Mouse (Mus musculus) CH12.LX (cell line): ENCODE measurements at regions not wholly inside any gene's neighbourhood (a gene's known extent, or its start where the extent isn't known, plus 50 kb on each side); places are given as distances from the start of the nearest gene placed in this dataset.

Source experiments
- DNase-seq: peaks from one replicate; pipeline ENCODE4 v3.0.0-alpha.2; 2013; ENCODE audit errors: extremely low read depth
- H3K27ac ChIP-seq: 2 replicates; pipeline ENCODE4 v1.5.1; 2012; ENCODE audit warnings: low read depth, mild to moderate bottlenecking, control low read depth, moderate library complexity; ENCODE audit not compliant: insufficient read depth
- H3K27me3 ChIP-seq: replicated peaks from 2 replicates; pipeline ENCODE3; 2012; ENCODE audit warnings: inconsistent platforms
- H3K36me3 ChIP-seq, 2 experiments: replicated peaks in 1 of 2; 2 replicates each; pipeline versions ENCODE3 to v1.6.1; 2012; ENCODE audit warnings: inconsistent platforms in 1 of 2, low read length in 1 of 2, mild to moderate bottlenecking in 1 of 2, mixed read lengths in 1 of 2, moderate library complexity in 1 of 2; ENCODE audit not compliant: control insufficient read depth in 1 of 2, insufficient read depth in 1 of 2
- H3K4me1 ChIP-seq, 2 experiments: 2 replicates each; pipeline ENCODE4 v1.6.1; 2012; ENCODE audit warnings: inconsistent platforms in 1 of 2, moderate library complexity in 1 of 2; ENCODE audit not compliant: insufficient read depth in 2 of 2, control insufficient read depth in 1 of 2
- H3K4me2 ChIP-seq: 2 replicates; pipeline ENCODE4 v1.6.1; 2012; ENCODE audit warnings: low read depth, mild to moderate bottlenecking, control low read depth; ENCODE audit not compliant: poor library complexity, insufficient read depth, severe bottlenecking
- H3K4me3 ChIP-seq, 3 experiments: fragments of 150-350 bp in 1 of 3; sonication (generic) in 1 of 3; replicated peaks in 1 of 3; 2 replicates each; pipeline versions ENCODE3 to v1.5.1; 2011 to 2012; ENCODE audit warnings: low read depth in 2 of 3, low read length in 2 of 3, mild to moderate bottlenecking in 2 of 3, moderate library complexity in 2 of 3, control low read depth in 1 of 3, improper control_type of control experiment in 1 of 3, inconsistent platforms in 1 of 3, mixed read lengths in 1 of 3; ENCODE audit not compliant: poor library complexity in 1 of 3
- H3K79me2 ChIP-seq: replicated peaks from 2 replicates; pipeline ENCODE4 v1.6.1; 2012; ENCODE audit warnings: mild to moderate bottlenecking, moderate library complexity; ENCODE audit not compliant: control insufficient read depth, poor library complexity, insufficient read depth, severe bottlenecking; ENCODE audit errors: extremely low read depth
- H3K9ac ChIP-seq: 2 replicates; pipeline ENCODE4 v1.6.1; 2012; ENCODE audit warnings: low read depth, mild to moderate bottlenecking, control low read depth, moderate library complexity; ENCODE audit not compliant: insufficient read depth
- H3K9me3 ChIP-seq: replicated peaks from 2 replicates; pipeline ENCODE3; 2012; ENCODE audit warnings: low read length, inconsistent platforms, mixed read lengths
- CHD1 ChIP-seq: IDR thresholded peaks from 2 replicates; pipeline ENCODE4 v1.6.1; 2012; ENCODE audit warnings: low read depth, low read length, improper control_type of control experiment, inconsistent platforms
- CTCF ChIP-seq, 2 experiments: IDR thresholded peaks in 1 of 2; conservative IDR thresholded peaks in 1 of 2; 2 replicates each; pipeline ENCODE4 v1.5.1; 2011 to 2012; ENCODE audit warnings: low read depth in 2 of 2, low read length in 2 of 2, improper control_type of control experiment in 1 of 2, inconsistent platforms in 1 of 2, mild to moderate bottlenecking in 1 of 2, moderate library complexity in 1 of 2
- EP300 ChIP-seq: IDR thresholded peaks from 2 replicates; pipeline ENCODE4 v1.6.1; 2011; ENCODE audit warnings: low read length, improper control_type of control experiment
- GABPA ChIP-seq: IDR thresholded peaks from 2 replicates; pipeline ENCODE4 v1.6.1; 2012; ENCODE audit warnings: low read depth, low read length, improper control_type of control experiment, inconsistent platforms; ENCODE audit not compliant: insufficient replicate concordance
- HCFC1 ChIP-seq: IDR thresholded peaks from 2 replicates; pipeline ENCODE4 v1.6.1; 2012; ENCODE audit warnings: low read depth, mild to moderate bottlenecking, inconsistent platforms, low read length, improper control_type of control experiment
- JUND ChIP-seq: conservative IDR thresholded peaks from 2 replicates; pipeline ENCODE4 v1.6.1; 2011; ENCODE audit warnings: low read depth, low read length, improper control_type of control experiment
- MAFK ChIP-seq: IDR thresholded peaks from 2 replicates; pipeline ENCODE4 v1.6.1; 2011; ENCODE audit warnings: low read length, improper control_type of control experiment; ENCODE audit not compliant: insufficient replicate concordance
- MAZ ChIP-seq: IDR thresholded peaks from 2 replicates; pipeline ENCODE4 v1.6.1; 2012; ENCODE audit warnings: low read depth, mild to moderate bottlenecking, inconsistent platforms, low read length, improper control_type of control experiment, moderate library complexity
- MEF2A ChIP-seq: IDR thresholded peaks from 2 replicates; pipeline ENCODE4 v1.6.1; 2014; ENCODE audit warnings: low read depth, mild to moderate bottlenecking, inconsistent platforms, low read length, improper control_type of control experiment, borderline replicate concordance
- MXI1 ChIP-seq: IDR thresholded peaks from 2 replicates; pipeline ENCODE4 v1.6.1; 2011; ENCODE audit warnings: mild to moderate bottlenecking, low read depth, low read length, improper control_type of control experiment
- NELFE ChIP-seq: IDR thresholded peaks from 2 replicates; pipeline ENCODE4 v1.6.1; 2011; ENCODE audit warnings: low read depth, low read length, improper control_type of control experiment
- PAX5 ChIP-seq: IDR thresholded peaks from 2 replicates; pipeline ENCODE4 v1.6.1; 2012; ENCODE audit warnings: low read length, inconsistent platforms, mixed read lengths
- RAD21 ChIP-seq: IDR thresholded peaks from 2 replicates; pipeline ENCODE4 v1.6.1; 2011; ENCODE audit warnings: low read depth, mild to moderate bottlenecking, low read length, improper control_type of control experiment, moderate library complexity
- TBP ChIP-seq: conservative IDR thresholded peaks from 2 replicates; pipeline ENCODE4 v1.6.1; 2011; ENCODE audit warnings: low read depth, low read length, improper control_type of control experiment
- TCF12 ChIP-seq: IDR thresholded peaks from 2 replicates; pipeline ENCODE4 v1.6.1; 2014; ENCODE audit warnings: low read depth, mild to moderate bottlenecking, inconsistent platforms, low read length, improper control_type of control experiment
- UBTF ChIP-seq: IDR thresholded peaks from 2 replicates; pipeline ENCODE4 v1.6.1; 2012; ENCODE audit warnings: low read depth, mild to moderate bottlenecking, inconsistent platforms, low read length, improper control_type of control experiment, moderate library complexity
- ZC3H11A ChIP-seq: IDR thresholded peaks from 2 replicates; pipeline ENCODE4 v1.6.1; 2012; ENCODE audit warnings: low read depth, mild to moderate bottlenecking, inconsistent platforms, low read length, improper control_type of control experiment
- dilution Hi-C: fragments of 300-500 bp; cut with MboI; formaldehyde crosslinking; loops from 2 replicates; pipeline ENCODE4 v1.14.3; 2020; ENCODE audit warnings: low sequenced_read_pairs; ENCODE audit not compliant: extremely low pct_unique_long_range_greater_than_20kb, extremely low pct_ligation_motif_present
- in situ Hi-C: fragments of 300-500 bp; cut with MboI; formaldehyde crosslinking; loops from 3 replicates; pipeline ENCODE4 v1.14.3; 2019; ENCODE audit warnings: low sequenced_read_pairs, low pct_ligation_motif_present, low pct_unique_long_range_greater_than_20kb, mixed read lengths

GRCm38 (mm10) chr3:131019163-131019956, 90.9 kb upstream of the Lef1 start (continued):
- TF ChIP-seq CTCF (conservative IDR thresholded peaks at IDR 0.05 in 1 of 2, IDR thresholded peaks at IDR 0.05 in 1 of 2; ENCODE audit: low read depth in 2 of 2, low read length in 2 of 2) (no peak), PAX5 (no peak), UBTF (no peak), MAZ (peak; percentile 87)

- dilution Hi-C loops (no loop called here), in situ Hi-C loops (no loop called here)
- Histone ChIP-seq H3K27me3 (no peaks in the 10 kb centered on the region), H3K79me2 (no peaks in the 10 kb centered on the region), H3K4me3 (no peak overlapping the region), H3K4me1 (peaks cover 14 to 43% of the 10 kb centered on the region in 2 experiments), H3K36me3 (no peaks in the 10 kb centered on the region), H3K9me3 (no peaks in the 10 kb centered on the region), H3K27ac (no peak overlapping the region), H3K4me2 (no peak overlapping the region), H3K9ac (no peak overlapping the region)
- no peak for TF ChIP-seq CHD1
- no peak for TF ChIP-seq TBP
- TF ChIP-seq MEF2A, result no peak
- TF ChIP-seq GABPA, result no peak
- no peak for TF ChIP-seq HCFC1
- DNase-seq, result no peak
These were observed 92.4 kb upstream of the Lef1 start for GRCm38 (mm10) chr3:131017899-131018298.

- Histone ChIP-seq H3K9me3 (no peaks in the 10 kb centered on the region), H3K4me1 (peaks cover 8 to 26% of the 10 kb centered on the region in 2 experiments), H3K9ac (no peak overlapping the region), H3K79me2 (no peaks in the 10 kb centered on the region), H3K27ac (no peak overlapping the region), H3K4me3 (no peak overlapping the region), H3K27me3 (no peaks in the 10 kb centered on the region), H3K36me3 (no peaks in the 10 kb centered on the region), H3K4me2 (no peak overlapping the region)
- TF ChIP-seq EP300, result no peak
- TF ChIP-seq JUND, result no peak
- no peak for TF ChIP-seq TCF12
- no peak for TF ChIP-seq RAD21
- no peak for TF ChIP-seq MXI1
- TF ChIP-seq MAFK, result no peak
- TF ChIP-seq ZC3H11A, result no peak
- TF ChIP-seq NELFE, result no peak
- in situ Hi-C loops (no loop called here), dilution Hi-C loops (no loop called here)
- DNase-seq, result no peak
These were observed 94.2 kb upstream of the Lef1 start for GRCm38 (mm10) chr3:131016104-131016503.
